In the genomic region with DNA sequence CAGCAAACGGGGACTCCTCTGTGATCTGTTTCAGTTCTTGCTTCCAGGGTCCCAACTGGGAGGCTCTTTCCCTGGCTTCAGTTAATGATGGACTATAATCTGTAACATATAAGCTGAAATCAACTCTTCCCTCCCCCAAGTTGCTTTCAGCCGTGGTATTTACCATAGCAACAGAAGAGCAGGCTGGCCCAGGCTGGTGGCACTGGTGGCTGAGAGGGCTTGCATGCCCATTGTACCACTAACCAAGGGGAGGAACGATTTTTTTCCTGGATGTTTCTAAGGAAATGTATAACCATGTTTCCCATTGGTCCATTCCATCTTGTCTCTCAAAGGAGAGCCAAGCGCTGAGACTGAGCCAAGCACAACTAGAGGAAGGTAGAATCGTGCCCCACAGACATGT, we compare ENCODE assay signal across 23 mouse cellular contexts. TPM values are rescaled to one million over a fixed set of nuclear protein-coding genes. Genes with fewer than 3 reads are reported as not detected.
DNase-seq lines count a peak whose midpoint lies in the region; ATAC-seq and TF ChIP-seq lines count a peak whose summit lies in the region.
"Had no signal": no experiment of that assay in that cellular context is flagged by ENCODE, and none has a peak within 500 bp of the region (broad histone marks: within the 10 kb centered on the region; RNA-seq: fewer than 3 reads in every experiment).

No protein-coding gene starts in this region.

- H3K9me3 ChIP-seq in kidney, embryonic 14.5 days (ENCODE audit: control insufficient read depth, low read length) = no peaks in the 10 kb centered on the region
- no peaks in the 10 kb centered on the region for H3K9me3 ChIP-seq in kidney, embryonic 15.5 days (replicated peaks)
- no peaks in the 10 kb centered on the region for H3K9me3 ChIP-seq in kidney, embryonic 16.5 days (ENCODE audit: low read length)
- no peaks in the 10 kb centered on the region for H3K9me3 ChIP-seq in kidney, postnatal 0 days (replicated peaks; ENCODE audit: low read length)
- H3K9me3 ChIP-seq: G1E had no signal

- no peak for DNase-seq in kidney, adult 11 months
- no peak for DNase-seq in kidney, postnatal 10 days
- no peak for DNase-seq in kidney, postnatal 36 days
- peak; percentile 36 for DNase-seq in kidney, postnatal 0 days (ENCODE audit: low spot score)
- DNase-seq in kidney, adult 2 months = no peak
- DNase-seq: adrenal gland, adult 2 months; adrenal gland, adult 8-10 months; adrenal gland, postnatal 10 days; adrenal gland, postnatal 14 days; adrenal gland, postnatal 25 days; adrenal gland, postnatal 36 days; B cell, adult 2 months; cerebellum, adult 11 months; cerebellum, adult 11-12 months had no signal

- peaks cover 4% of the 10 kb centered on the region; the same call in 1 of the 2 replicates for H3K27me3 ChIP-seq in kidney, embryonic 14.5 days (ENCODE audit: control insufficient read depth, insufficient read depth, low read length)
- H3K27me3 ChIP-seq in kidney, embryonic 15.5 days = peaks cover 7% of the 10 kb centered on the region
- H3K27me3 ChIP-seq in kidney, embryonic 16.5 days (ENCODE audit: insufficient read depth, low read length) = no peaks in the 10 kb centered on the region
- no peaks in the 10 kb centered on the region for H3K27me3 ChIP-seq in kidney, postnatal 0 days (ENCODE audit: insufficient read depth, low read length)
- no peaks in the 10 kb centered on the region for H3K27me3 ChIP-seq in kidney, adult 2 months (replicated peaks; ENCODE audit: control insufficient read depth, insufficient read depth, low read length)
- H3K27me3 ChIP-seq: CH12.LX had no signal

- ATAC-seq in kidney, embryonic 14.5 days (ENCODE audit: low FRiP score, low TSS enrichment) = 0 out of 2 replicates have a peak, but pooled peaks have one; percentile 20
- ATAC-seq in kidney, embryonic 15.5 days (replicated peaks; ENCODE audit: low FRiP score) = peak; percentile 80
- peak; percentile 77 for ATAC-seq in kidney, embryonic 16.5 days (ENCODE audit: low FRiP score, low TSS enrichment)
- peak; percentile 82 for ATAC-seq in kidney, postnatal 0 days (replicated peaks; ENCODE audit: low FRiP score, low read depth)
- ATAC-seq: activated CD4-positive, CD25-positive, alpha-beta regulatory T cell, adult 4 months; CD4-positive, CD25-positive, alpha-beta regulatory T cell, adult 4 months; Patski had no signal

- H3K4me3 ChIP-seq in kidney, embryonic 14.5 days (ENCODE audit: low read length) = no peak overlapping the region
- no peak overlapping the region for H3K4me3 ChIP-seq in kidney, embryonic 15.5 days (replicated peaks)
- H3K4me3 ChIP-seq in kidney, embryonic 16.5 days (ENCODE audit: low read length) = no peak overlapping the region
- H3K4me3 ChIP-seq in kidney, postnatal 0 days (replicated peaks; ENCODE audit: low read depth, low read length) = no peak overlapping the region
- no peak overlapping the region for H3K4me3 ChIP-seq in kidney, adult 2 months (ENCODE audit: insufficient read depth, low read depth, low read length)

- no peak overlapping the region for H3K9ac ChIP-seq in kidney, embryonic 14.5 days (ENCODE audit: low read depth, low read length)
- no peak overlapping the region for H3K9ac ChIP-seq in kidney, embryonic 15.5 days
- H3K9ac ChIP-seq in kidney, embryonic 16.5 days (replicated peaks; ENCODE audit: low read length) = no peak overlapping the region
- H3K9ac ChIP-seq in kidney, postnatal 0 days (ENCODE audit: low read depth, low read length) = no peak overlapping the region

- H3K27ac ChIP-seq in kidney, embryonic 14.5 days (ENCODE audit: low read depth, low read length) = 0 out of 2 replicates have a peak overlapping the region, but pooled peaks have one; percentile 48
- peak overlapping the region; percentile 62 for H3K27ac ChIP-seq in kidney, embryonic 15.5 days
- peak overlapping the region; percentile 70 for H3K27ac ChIP-seq in kidney, embryonic 16.5 days (ENCODE audit: low read length)
- no peak overlapping the region for H3K27ac ChIP-seq in kidney, postnatal 0 days
- no peak overlapping the region for H3K27ac ChIP-seq in kidney, adult 2 months (ENCODE audit: insufficient read depth, low read depth, low read length)

- no peak overlapping the region for H3K4me2 ChIP-seq in kidney, embryonic 14.5 days (replicated peaks; ENCODE audit: low read depth, low read length)
- H3K4me2 ChIP-seq in kidney, embryonic 15.5 days = peak overlapping the region; percentile 29
- H3K4me2 ChIP-seq in kidney, embryonic 16.5 days (replicated peaks; ENCODE audit: low read depth, low read length) = no peak overlapping the region
- peak overlapping the region; percentile 13; the same call in 1 of the 2 replicates for H3K4me2 ChIP-seq in kidney, postnatal 0 days (ENCODE audit: low read length)

- H3K4me1 ChIP-seq in kidney, embryonic 14.5 days (ENCODE audit: control insufficient read depth, insufficient read depth, low read length) = no peaks in the 10 kb centered on the region
- peaks cover 12% of the 10 kb centered on the region; the same call in 1 of the 2 replicates for H3K4me1 ChIP-seq in kidney, embryonic 15.5 days
- peaks cover 3% of the 10 kb centered on the region; the same call in 1 of the 2 replicates for H3K4me1 ChIP-seq in kidney, embryonic 16.5 days (ENCODE audit: insufficient read depth, low read length)
- H3K4me1 ChIP-seq in kidney, postnatal 0 days (replicated peaks; ENCODE audit: insufficient read depth, low read length) = no peaks in the 10 kb centered on the region
- H3K4me1 ChIP-seq in kidney, adult 2 months (ENCODE audit: control insufficient read depth, insufficient read depth, low read length) = no peaks in the 10 kb centered on the region

- TF ChIP-seq POLR2A in kidney, adult 2 months (IDR thresholded peaks at IDR 0.05; ENCODE audit: low read depth, low read length) = no peak

- H3K36me3 ChIP-seq in kidney, embryonic 14.5 days (ENCODE audit: control insufficient read depth, insufficient read depth, low read length) = no peaks in the 10 kb centered on the region
- no peaks in the 10 kb centered on the region for H3K36me3 ChIP-seq in kidney, embryonic 15.5 days
- no peaks in the 10 kb centered on the region for H3K36me3 ChIP-seq in kidney, embryonic 16.5 days (ENCODE audit: insufficient read depth, low read length)
- no peaks in the 10 kb centered on the region for H3K36me3 ChIP-seq in kidney, postnatal 0 days (ENCODE audit: insufficient read depth, low read length)
- no peaks in the 10 kb centered on the region for H3K36me3 ChIP-seq in kidney, adult 2 months (ENCODE audit: control insufficient read depth, insufficient read depth, low read length)
- H3K36me3 ChIP-seq: G1E had no signal

- 73% methylated on average over 5 of the region's 5 CpGs for WGBS in kidney, embryonic 14.5 days
- WGBS in kidney, embryonic 15.5 days = 75% methylated on average over 5 of the region's 5 CpGs
- 69% methylated on average over 5 of the region's 5 CpGs for WGBS in kidney, embryonic 16.5 days
- WGBS in kidney, postnatal 0 days = 63% methylated on average over 5 of the region's 5 CpGs
- WGBS in kidney, adult 2 months = 37% methylated on average over 5 of the region's 5 CpGs

- TF ChIP-seq CTCF in kidney, postnatal 0 days (IDR thresholded peaks at IDR 0.05; ENCODE audit: low read depth) = no peak
- no peak for TF ChIP-seq CTCF in kidney, adult 2 months (conservative IDR thresholded peaks at IDR 0.05; ENCODE audit: insufficient read depth, insufficient read length, low read depth, low read length)

RNA-seq across cellular contexts. Expression of gene Myo1h, which starts 0.6 kb away (rescaled TPM):
- 1.8 and 2.7 TPM in 2 replicates for polyA plus RNA-seq in kidney, embryonic 14.5 days (2014; fragmentation: Nextera tagmentation; extraction: Ambion mirVana)
- polyA plus RNA-seq in kidney, embryonic 15.5 days (2015; fragmentation: Nextera tagmentation; extraction: Ambion mirVana) = 1.5 and 2.2 TPM in 2 replicates
- 2.4 and 2.8 TPM in 2 replicates for polyA plus RNA-seq in kidney, embryonic 16.5 days (2015; fragmentation: Nextera tagmentation; extraction: Ambion mirVana)
- polyA plus RNA-seq in kidney, postnatal 0 days (2015; fragmentation: Nextera tagmentation; extraction: Ambion mirVana) = 1.4 and 1.6 TPM in 2 replicates
- polyA plus RNA-seq in kidney, adult 2 months (2012; rRNA removed) = 0.09 and 0.22 TPM in 2 replicates
- polyA plus RNA-seq: adrenal gland, adult 2 months; G1E had no signal

RNA-seq across cellular contexts. Expression of gene Foxn4, which starts 14.8 kb away (rescaled TPM):
- polyA plus RNA-seq in kidney, embryonic 14.5 days (2014; fragmentation: Nextera tagmentation; extraction: Ambion mirVana) = 0.11 TPM in 1 of 2 replicates, not detected in the other
- not detected in 2 replicates for polyA plus RNA-seq in kidney, embryonic 15.5 days (2015; fragmentation: Nextera tagmentation; extraction: Ambion mirVana)
- 0.10 TPM in 1 of 2 replicates, not detected in the other for polyA plus RNA-seq in kidney, embryonic 16.5 days (2015; fragmentation: Nextera tagmentation; extraction: Ambion mirVana)
- polyA plus RNA-seq in kidney, postnatal 0 days (2015; fragmentation: Nextera tagmentation; extraction: Ambion mirVana) = not detected in 2 replicates
- polyA plus RNA-seq in kidney, adult 2 months (2012; rRNA removed) = not detected in 2 replicates
- polyA plus RNA-seq: activated CD4-positive, CD25-positive, alpha-beta regulatory T cell, adult 4 months; adrenal gland, adult 2 months; C2C12; CD4-positive, CD25-positive, alpha-beta regulatory T cell, adult 4 months; G1E; Patski had no signal

Comparison
In these comparisons a context has a peak if more than half of its experiments do, and no peak if none do; other contexts are left out.
1. H3K27ac ChIP-seq: peak in kidney, embryonic 14.5 days (single experiment), kidney, embryonic 15.5 days (single experiment) and kidney, embryonic 16.5 days (single experiment); none in kidney, postnatal 0 days (single experiment) and kidney, adult 2 months (single experiment).
2. H3K4me2 ChIP-seq: peak in kidney, embryonic 15.5 days (single experiment) and kidney, postnatal 0 days (single experiment); none in kidney, embryonic 14.5 days (single experiment) and kidney, embryonic 16.5 days (single experiment).
3. ATAC-seq: peak in every context shown above with its lines; median percentile 82 in kidney, postnatal 0 days; 80 in kidney, embryonic 15.5 days; 77 in kidney, embryonic 16.5 days; 20 in kidney, embryonic 14.5 days.